Mouse (Mus musculus) neural tube, embryonic 15.5 days (tissue): ENCODE measurements at regions not wholly inside any gene's neighbourhood (a gene's known extent, or its start where the extent isn't known, plus 50 kb on each side); places are given as distances from the start of the nearest gene placed in this dataset.

ENCODE experiments used
- ATAC-seq: fragments of 200-750 bp; cut with Nextera tagmentation; 2 replicates; pipeline ENCODE4 v1.8.0; 2017; ENCODE audit warnings: mild to moderate bottlenecking, moderate TSS enrichment, moderate library complexity; ENCODE audit not compliant: low FRiP score
- H3K27ac ChIP-seq: fragments of 300-500 bp; sonication (generic); replicated peaks from 2 replicates; pipeline ENCODE4 v1.5.1; 2015; ENCODE audit warnings: mild to moderate bottlenecking, inconsistent platforms
- H3K27me3 ChIP-seq: fragments of 300-500 bp; sonication (generic); replicated peaks from 2 replicates; pipeline ENCODE4 v1.6.1; 2015; ENCODE audit warnings: inconsistent platforms
- H3K36me3 ChIP-seq: fragments of 300-500 bp; sonication (generic); 2 replicates; pipeline ENCODE4 v1.6.1; 2015; ENCODE audit warnings: inconsistent platforms
- H3K4me1 ChIP-seq: fragments of 300-500 bp; sonication (generic); 2 replicates; pipeline ENCODE4 v1.6.1; 2015; ENCODE audit warnings: inconsistent platforms
- H3K4me2 ChIP-seq: fragments of 300-500 bp; sonication (generic); 2 replicates; pipeline ENCODE4 v1.6.1; 2015; ENCODE audit warnings: inconsistent platforms, mild to moderate bottlenecking, moderate library complexity
- H3K4me3 ChIP-seq: fragments of 300-500 bp; sonication (generic); replicated peaks from 2 replicates; pipeline ENCODE4 v1.5.1; 2015; ENCODE audit warnings: mild to moderate bottlenecking, inconsistent platforms
- H3K9ac ChIP-seq: fragments of 300-500 bp; sonication (generic); replicated peaks from 2 replicates; pipeline ENCODE4 v1.6.1; 2015; ENCODE audit warnings: mild to moderate bottlenecking, inconsistent platforms
- H3K9me3 ChIP-seq: fragments of 300-500 bp; sonication (generic); replicated peaks from 2 replicates; pipeline ENCODE4 v1.6.1; 2016; ENCODE audit warnings: inconsistent platforms
- WGBS: fragments of 180-500 bp; shearing (Covaris S2); methylation state at CpG from one replicate; pipeline ENCODE4 v1.1.7; 2015; ENCODE audit warnings: mixed read lengths; 5-methylcytosine and 5-hydroxymethylcytosine counted together

- Histone ChIP-seq H3K9me3 (no peaks in the 10 kb centered on the region; the same call in 1 of the 2 replicates), H3K36me3 (no peaks in the 10 kb centered on the region), H3K4me3 (no peak overlapping the region), H3K27me3 (no peaks in the 10 kb centered on the region), H3K4me2 (no peak overlapping the region), H3K27ac (no peak overlapping the region), H3K9ac (no peak overlapping the region), H3K4me1 (no peaks in the 10 kb centered on the region)
- 78% methylated on average over 1 of the region's 1 CpGs for WGBS
- ATAC-seq, result no peak
Measured at GRCm38 (mm10) chr6:66124292-66124691, 171.9 kb downstream of the 4930544G11Rik start.

GRCm38 (mm10) chr6:66151786-66152185 lies 199.4 kb downstream of the 4930544G11Rik start:
- Histone ChIP-seq H3K27me3 (no peaks in the 10 kb centered on the region), H3K4me1 (no peaks in the 10 kb centered on the region), H3K36me3 (no peaks in the 10 kb centered on the region), H3K27ac (no peak overlapping the region), H3K4me2 (no peak overlapping the region), H3K9me3 (no peaks in the 10 kb centered on the region), H3K4me3 (no peak overlapping the region), H3K9ac (no peak overlapping the region)
- ATAC-seq, result no peak
- WGBS, result 84% methylated on average over 3 of the region's 3 CpGs

GRCm38 (mm10) chr6:66154831-66155230 lies 202.4 kb downstream of the 4930544G11Rik start:
- Histone ChIP-seq H3K36me3 (no peaks in the 10 kb centered on the region), H3K4me1 (no peaks in the 10 kb centered on the region), H3K4me2 (no peak overlapping the region), H3K27ac (no peak overlapping the region), H3K9ac (no peak overlapping the region), H3K9me3 (no peaks in the 10 kb centered on the region), H3K4me3 (no peak overlapping the region), H3K27me3 (no peaks in the 10 kb centered on the region)
- ATAC-seq, result no peak
- WGBS, result 90% methylated on average over 2 of the region's 2 CpGs

GRCm38 (mm10) chr6:66160805-66161204 lies 208.4 kb downstream of the 4930544G11Rik start:
- WGBS, result 35% methylated on average over 2 of the region's 2 CpGs
- Histone ChIP-seq H3K27ac (no peak overlapping the region), H3K4me1 (no peaks in the 10 kb centered on the region), H3K4me3 (no peak overlapping the region), H3K36me3 (no peaks in the 10 kb centered on the region), H3K9ac (no peak overlapping the region), H3K4me2 (no peak overlapping the region), H3K27me3 (no peaks in the 10 kb centered on the region), H3K9me3 (no peaks in the 10 kb centered on the region)
- ATAC-seq, result no peak

GRCm38 (mm10) chr6:66168913-66169312 lies 216.5 kb downstream of the 4930544G11Rik start:
- Histone ChIP-seq H3K4me3 (no peak overlapping the region), H3K4me2 (no peak overlapping the region), H3K9ac (no peak overlapping the region), H3K4me1 (no peaks in the 10 kb centered on the region), H3K27me3 (no peaks in the 10 kb centered on the region), H3K36me3 (no peaks in the 10 kb centered on the region), H3K9me3 (no peaks in the 10 kb centered on the region), H3K27ac (no peak overlapping the region)
- ATAC-seq, result no peak
- WGBS, result 71% methylated on average over 3 of the region's 3 CpGs

GRCm38 (mm10) chr6:66197990-66198389 lies 245.6 kb downstream of the 4930544G11Rik start:
- Histone ChIP-seq H3K4me1 (peaks cover 3% of the 10 kb centered on the region; the same call in 1 of the 2 replicates), H3K9me3 (no peaks in the 10 kb centered on the region), H3K27ac (no peak overlapping the region), H3K36me3 (no peaks in the 10 kb centered on the region), H3K27me3 (no peaks in the 10 kb centered on the region), H3K4me3 (no peak overlapping the region), H3K9ac (no peak overlapping the region), H3K4me2 (no peak overlapping the region)
- WGBS, result 93% methylated on average over 1 of the region's 1 CpGs
- ATAC-seq, result no peak

GRCm38 (mm10) chr6:66200136-66200790 lies 247.9 kb downstream of the 4930544G11Rik start:
- H3K4me2 ChIP-seq, result peak overlapping the region; percentile 11; the same call in 1 of the 2 replicates
- no peaks in the 10 kb centered on the region for H3K36me3 ChIP-seq
- WGBS, result 35% methylated on average over 6 of the region's 6 CpGs
- no peaks in the 10 kb centered on the region for H3K27me3 ChIP-seq
- no peak overlapping the region for H3K4me3 ChIP-seq
- H3K9ac ChIP-seq, result no peak overlapping the region
- no peaks in the 10 kb centered on the region for H3K9me3 ChIP-seq
- peaks cover 3% of the 10 kb centered on the region; the same call in 1 of the 2 replicates for H3K4me1 ChIP-seq
- ATAC-seq, result peak; percentile 74
- H3K27ac ChIP-seq, result no peak overlapping the region

GRCm38 (mm10) chr6:66206197-66206925 lies 254.0 kb downstream of the 4930544G11Rik start:
- H3K4me1 ChIP-seq, result no peaks in the 10 kb centered on the region
- no peak overlapping the region for H3K4me2 ChIP-seq
- 58% methylated on average over 5 of the region's 5 CpGs for WGBS
- H3K27me3 ChIP-seq, result no peaks in the 10 kb centered on the region
- no peaks in the 10 kb centered on the region for H3K36me3 ChIP-seq
- no peak overlapping the region for H3K27ac ChIP-seq
- no peaks in the 10 kb centered on the region for H3K9me3 ChIP-seq
- H3K4me3 ChIP-seq, result no peak overlapping the region
- ATAC-seq, result 0 out of 2 replicates have a peak, but pooled peaks have one; percentile 38
- H3K9ac ChIP-seq, result no peak overlapping the region

- 41% methylated on average over 2 of the region's 2 CpGs for WGBS
- H3K4me1 ChIP-seq, result no peaks in the 10 kb centered on the region
- no peak overlapping the region for H3K4me3 ChIP-seq
- no peak overlapping the region for H3K9ac ChIP-seq
- H3K36me3 ChIP-seq, result no peaks in the 10 kb centered on the region
- H3K9me3 ChIP-seq, result no peaks in the 10 kb centered on the region
- no peaks in the 10 kb centered on the region for H3K27me3 ChIP-seq
- ATAC-seq, result no peak
- H3K4me2 ChIP-seq, result no peak overlapping the region
- no peak overlapping the region for H3K27ac ChIP-seq
Measured at GRCm38 (mm10) chr6:66217543-66217942, 265.1 kb downstream of the 4930544G11Rik start.

GRCm38 (mm10) chr6:66224164-66224903 lies 271.9 kb downstream of the 4930544G11Rik start:
- no peak overlapping the region for H3K4me2 ChIP-seq
- no peaks in the 10 kb centered on the region for H3K27me3 ChIP-seq
- peak overlapping the region; percentile 7; the same call in 1 of the 2 replicates for H3K27ac ChIP-seq
- peaks cover 4% of the 10 kb centered on the region; the same call in 1 of the 2 replicates for H3K4me1 ChIP-seq
- H3K9me3 ChIP-seq, result no peaks in the 10 kb centered on the region
- H3K36me3 ChIP-seq, result no peaks in the 10 kb centered on the region
- ATAC-seq, result peak; percentile 70
- no peak overlapping the region for H3K9ac ChIP-seq
- no peak overlapping the region for H3K4me3 ChIP-seq
- WGBS, result 52% methylated on average over 4 of the region's 4 CpGs

GRCm38 (mm10) chr6:66236368-66236767 lies 284.0 kb downstream of the 4930544G11Rik start:
- Histone ChIP-seq H3K36me3 (no peaks in the 10 kb centered on the region), H3K4me2 (no peak overlapping the region), H3K4me3 (no peak overlapping the region), H3K27me3 (no peaks in the 10 kb centered on the region), H3K9me3 (no peaks in the 10 kb centered on the region), H3K9ac (no peak overlapping the region), H3K4me1 (no peaks in the 10 kb centered on the region), H3K27ac (no peak overlapping the region)
- 80% methylated on average over 2 of the region's 2 CpGs for WGBS
- no peak for ATAC-seq
